Mouse (Mus musculus) cerebellum, postnatal 10 days (tissue): ENCODE results near the gene H2-Oa.

ENCODE experiments used
- DNase-seq, 2 experiments: peaks; one replicate each; pipeline ENCODE4 v3.0.0; 2021; ENCODE audit warnings: mixed read lengths in 2 of 2

Gene H2-Oa

GRCm38 (mm10) chr17:34102831-34103230 is 10.7 kb downstream of the H2-Oa start:
- DNase-seq = no peak

- no peak for DNase-seq
These were observed 12.7 kb downstream of the H2-Oa start for GRCm38 (mm10) chr17:34104804-34105203.

- DNase-seq = no peak
These were observed 14.4 kb downstream of the H2-Oa start for GRCm38 (mm10) chr17:34106555-34106954.

DNA sequence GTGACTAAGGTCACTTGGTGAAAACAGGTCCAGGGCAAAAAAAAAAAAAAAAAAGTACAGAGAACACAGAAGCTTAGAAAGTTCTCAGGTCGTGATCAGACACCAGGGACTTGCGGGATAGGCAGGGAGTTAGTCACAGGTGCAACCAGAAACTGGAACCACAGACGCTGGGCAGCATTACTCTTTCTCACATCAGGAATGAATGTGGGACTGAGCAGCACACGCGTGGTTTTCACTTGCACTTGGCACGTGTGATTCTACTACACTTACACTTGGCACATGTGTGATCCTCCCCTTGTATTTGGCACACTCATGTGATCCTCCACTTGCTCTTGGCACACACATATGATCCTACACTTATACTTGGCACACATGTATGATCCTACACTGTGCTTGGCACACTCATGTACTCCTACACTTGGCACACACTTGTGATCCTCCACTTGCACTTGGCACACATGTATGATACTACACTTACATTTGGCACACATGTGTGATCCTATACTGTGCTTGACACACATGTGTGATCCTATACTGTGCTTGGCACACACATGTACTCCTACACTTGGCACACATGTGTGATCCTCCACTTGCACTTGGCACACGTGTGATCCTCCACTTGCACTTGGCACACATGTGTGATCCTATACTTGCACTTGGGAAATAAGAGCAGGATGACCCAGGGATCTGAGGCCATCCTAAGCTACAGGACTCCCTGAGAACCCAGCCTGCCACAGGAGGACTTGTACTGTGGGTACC is 15.1 kb downstream of the H2-Oa start:
- no peak for DNase-seq

DNA sequence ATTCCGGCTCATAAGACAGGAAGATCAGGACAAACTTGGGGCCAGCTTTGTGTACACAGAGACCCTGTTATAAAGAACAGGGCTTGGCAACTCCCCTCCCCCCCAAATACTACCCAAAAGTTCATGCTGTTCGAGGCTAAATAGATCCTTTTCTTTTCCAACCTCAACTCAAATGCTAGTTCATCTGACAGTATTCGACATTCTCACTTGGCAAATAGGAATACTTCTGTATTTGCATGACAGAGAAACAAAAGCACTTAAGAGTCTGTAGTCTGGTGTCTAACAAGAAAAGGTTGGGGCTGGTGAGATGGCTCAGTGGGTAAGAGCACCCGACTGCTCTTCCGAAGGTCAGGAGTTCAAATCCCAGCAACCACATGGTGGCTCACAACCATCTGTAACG is 16.3 kb downstream of the H2-Oa start:
- no peak for DNase-seq

GRCm38 (mm10) chr17:34109038-34109805 is 17.1 kb downstream of the H2-Oa start:
- peak; percentile 61 to 72 for DNase-seq

GRCm38 (mm10) chr17:34109806-34110195 is 17.7 kb downstream of the H2-Oa start:
- no peak for DNase-seq

- no peak for DNase-seq
These were observed 18.2 kb downstream of the H2-Oa start for GRCm38 (mm10) chr17:34110309-34110708.

DNA sequence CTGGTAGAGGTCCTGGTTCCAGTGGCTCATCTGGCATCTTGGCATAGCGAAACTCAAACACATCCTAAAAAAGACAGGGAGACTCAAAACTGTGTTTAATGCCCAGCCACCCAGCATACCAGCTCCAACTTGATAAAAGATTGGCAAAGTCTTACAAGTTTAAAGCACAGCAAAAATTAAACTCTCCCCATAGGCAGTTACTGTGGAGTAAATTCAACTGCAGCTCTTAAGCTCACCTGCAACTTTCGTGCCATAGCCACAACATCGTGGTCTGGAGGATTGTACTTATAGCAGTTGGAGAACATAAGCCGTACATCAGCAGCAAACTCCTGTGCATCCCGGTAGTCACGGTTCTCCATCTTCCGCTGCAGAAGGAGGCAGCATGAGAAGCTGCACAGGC is 22.0 kb downstream of the H2-Oa start:
- no peak for DNase-seq

GRCm38 (mm10) chr17:34116736-34117370 is 24.7 kb downstream of the H2-Oa start:
- peak in 1 of 2 experiments; percentile 46 for DNase-seq

DNA sequence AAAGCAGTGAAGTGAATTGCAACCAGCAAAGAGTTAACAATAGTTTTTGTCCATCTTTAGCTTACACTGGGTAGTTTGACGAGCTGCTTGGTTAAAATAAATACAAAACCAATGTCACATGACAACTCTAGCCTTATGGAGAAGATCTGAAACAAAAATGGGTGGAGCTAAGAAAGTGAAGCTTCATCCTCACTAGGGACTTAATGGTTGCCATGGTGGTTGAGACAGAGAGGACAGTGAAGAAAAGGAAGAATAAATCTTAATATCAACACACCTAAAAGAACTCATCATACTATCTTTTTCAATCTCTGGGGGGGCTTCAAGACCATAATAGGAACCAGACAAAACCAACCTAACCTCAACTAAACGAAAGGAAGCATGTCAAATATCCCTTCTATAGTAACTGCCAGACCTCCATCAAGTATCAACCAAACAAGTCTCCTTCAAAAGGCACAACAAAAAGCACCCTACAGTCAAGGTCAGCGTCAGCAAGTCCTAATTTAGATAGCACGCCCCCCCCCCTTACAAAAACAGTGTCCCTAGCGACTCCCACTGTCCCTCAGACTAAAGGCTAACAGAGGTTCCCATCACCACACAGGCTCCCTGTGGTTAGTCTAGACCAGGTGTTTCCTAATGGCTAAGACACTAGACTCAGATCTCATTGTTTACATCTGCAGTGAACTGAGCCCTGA is 25.4 kb downstream of the H2-Oa start:
- DNase-seq = no peak

GRCm38 (mm10) chr17:34118113-34118872 is 26.2 kb downstream of the H2-Oa start:
- DNase-seq = peak; percentile 86 to 90

- no peak for DNase-seq
These were observed 26.7 kb downstream of the H2-Oa start for GRCm38 (mm10) chr17:34118873-34119248.

DNA sequence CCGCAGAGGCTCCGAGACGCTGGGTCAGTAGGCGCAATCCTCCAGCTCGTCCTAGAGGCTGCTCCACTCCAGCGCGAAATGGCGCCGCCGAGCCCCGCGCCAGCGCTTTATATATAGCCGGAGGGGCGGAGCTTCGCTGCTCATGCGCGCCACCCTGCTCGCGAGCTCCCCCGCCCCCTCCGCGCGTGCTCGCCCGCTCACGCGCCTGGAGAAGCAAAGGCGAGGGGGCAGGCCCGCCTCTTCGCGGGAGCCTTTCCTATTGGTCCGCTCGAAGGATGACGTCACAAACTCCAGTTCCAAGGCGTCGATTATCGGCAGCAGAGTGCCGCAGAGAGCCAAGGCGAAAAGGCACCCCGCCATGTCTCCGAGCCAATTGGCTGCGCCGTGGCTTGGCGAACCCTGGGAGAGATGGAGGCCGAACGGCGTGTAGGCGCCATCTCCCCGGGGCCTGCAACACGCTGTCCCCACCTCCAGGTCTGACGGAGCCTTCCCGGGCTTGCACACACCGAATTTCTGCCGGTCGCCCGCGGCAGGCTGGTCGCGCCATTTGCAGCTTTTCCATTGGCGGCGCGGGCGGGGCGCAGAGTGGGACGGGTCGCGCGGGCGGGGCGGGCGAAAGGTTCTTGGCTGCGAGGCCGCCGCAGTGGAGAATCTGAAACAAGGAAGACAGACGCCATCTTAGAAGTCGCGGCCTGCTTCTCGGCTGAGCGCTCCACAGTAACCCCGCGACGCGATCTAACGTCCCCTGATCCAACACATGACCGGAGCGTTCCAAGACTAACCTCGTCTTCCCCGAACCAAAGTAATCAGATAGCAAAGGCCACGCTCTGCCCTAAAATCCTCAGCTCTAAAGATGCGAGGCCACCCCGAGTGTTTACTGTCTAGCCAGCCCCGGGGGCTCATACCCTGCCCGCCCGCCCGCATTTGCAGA is 27.4 kb downstream of the H2-Oa start, which contains the start of gene H2-DMa:
H2-DMa (plus strand) TSS at position 293 of the 931 bp plus-strand sequence.
- DNase-seq = peak; percentile 99 to 100

GRCm38 (mm10) chr17:34120180-34120723 is 28.1 kb downstream of the H2-Oa start:
- peak; percentile 97 to 98 for DNase-seq

DNA sequence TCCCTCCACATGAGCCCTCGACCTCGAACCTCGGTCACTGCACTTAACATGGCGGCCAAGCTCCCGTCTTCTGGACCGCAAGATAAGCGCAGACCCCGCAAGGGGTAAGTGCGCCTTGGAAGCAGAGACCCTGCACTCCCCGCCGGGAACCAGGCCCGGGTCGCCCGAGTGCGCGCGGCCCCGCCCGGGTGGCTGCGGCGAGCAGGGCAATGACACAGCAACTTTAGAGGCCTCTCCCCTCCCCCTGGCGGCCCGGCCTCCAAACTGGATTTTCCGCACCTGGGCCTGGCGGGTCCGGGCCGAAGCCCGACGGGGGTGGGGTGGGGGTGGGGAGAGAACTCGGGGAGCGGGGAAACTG is 28.7 kb downstream of the H2-Oa start:
- DNase-seq = peak; percentile 89 to 91

DNA sequence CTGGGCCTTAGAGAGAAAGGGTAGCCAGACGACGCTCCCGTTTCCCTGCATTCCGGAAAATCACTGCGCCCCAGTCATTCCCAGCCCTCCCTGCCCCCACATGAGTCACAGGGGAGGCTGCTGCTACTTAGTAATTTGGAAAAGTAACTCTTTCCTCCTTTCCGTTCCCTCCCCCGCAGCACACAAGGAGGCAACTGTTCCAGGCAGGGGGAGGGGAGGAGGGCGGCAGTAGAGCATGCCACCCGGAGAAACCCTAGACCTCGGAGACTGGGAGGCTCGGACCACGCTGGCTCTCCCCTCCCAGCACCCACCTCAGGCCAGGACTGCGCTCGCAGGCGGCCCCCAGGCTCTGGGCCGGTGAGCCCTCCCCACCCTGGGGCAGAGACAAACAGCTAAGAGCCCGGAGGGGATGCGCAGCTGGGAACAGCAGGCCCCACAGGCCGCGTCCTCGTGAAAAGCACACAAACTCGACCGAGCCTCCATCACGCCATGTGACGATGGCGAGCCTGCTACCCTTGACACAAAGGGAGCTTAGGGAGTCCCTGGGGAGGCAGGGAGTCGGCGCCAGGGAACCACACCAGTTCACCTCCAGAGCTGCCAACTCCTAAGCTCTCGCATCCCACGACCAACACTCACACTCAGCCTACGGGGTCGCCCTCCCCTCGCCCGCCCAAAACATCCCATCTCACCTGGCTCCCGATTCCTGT is 29.2 kb downstream of the H2-Oa start:
- peak; percentile 85 to 89 for DNase-seq

DNA sequence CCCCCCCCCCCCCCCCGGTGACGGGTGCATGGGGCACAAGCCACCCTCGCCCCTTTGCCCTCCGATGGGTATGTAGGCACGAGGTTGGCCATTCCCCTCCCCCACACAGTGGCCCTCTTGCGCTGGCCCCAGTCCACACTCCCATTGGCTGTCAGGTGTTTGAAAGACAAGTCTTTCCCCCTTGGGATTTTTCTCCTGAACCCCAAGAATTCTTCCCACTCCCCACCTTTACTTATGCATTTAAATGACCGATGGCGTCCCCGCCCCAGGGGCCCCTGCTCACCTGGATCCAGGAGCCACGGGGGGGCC is 29.7 kb downstream of the H2-Oa start:
- DNase-seq = peak; percentile 87 to 91

- peak; percentile 99 for DNase-seq
These were observed 30.2 kb downstream of the H2-Oa start, which contains the start of gene Brd2 for GRCm38 (mm10) chr17:34122188-34122984. Brd2 (minus strand) TSS chr17:34122634.
